Mouse (Mus musculus) adrenal gland, postnatal 10 days (tissue): ENCODE data around the gene Aacs. TPM values are rescaled to one million over a fixed set of nuclear protein-coding genes. Genes with fewer than 3 reads are reported as not detected.
A peak's percentile ranks its signal among the peaks of the same experiment; 100 is the strongest.

ENCODE experiments used
- DNase-seq: peaks from one replicate; pipeline ENCODE4 v3.0.0; 2021; ENCODE audit warnings: mixed read lengths
- total RNA-seq, 2 experiments: library from RNA; stranded (reverse); gene quantifications; 2 replicates each; pipeline ENCODE4 v1.2.3; 2021

Aacs gene
- total RNA-seq, 2 experiments from 2014 or later, result 18.1 to 18.5 TPM

DNA sequence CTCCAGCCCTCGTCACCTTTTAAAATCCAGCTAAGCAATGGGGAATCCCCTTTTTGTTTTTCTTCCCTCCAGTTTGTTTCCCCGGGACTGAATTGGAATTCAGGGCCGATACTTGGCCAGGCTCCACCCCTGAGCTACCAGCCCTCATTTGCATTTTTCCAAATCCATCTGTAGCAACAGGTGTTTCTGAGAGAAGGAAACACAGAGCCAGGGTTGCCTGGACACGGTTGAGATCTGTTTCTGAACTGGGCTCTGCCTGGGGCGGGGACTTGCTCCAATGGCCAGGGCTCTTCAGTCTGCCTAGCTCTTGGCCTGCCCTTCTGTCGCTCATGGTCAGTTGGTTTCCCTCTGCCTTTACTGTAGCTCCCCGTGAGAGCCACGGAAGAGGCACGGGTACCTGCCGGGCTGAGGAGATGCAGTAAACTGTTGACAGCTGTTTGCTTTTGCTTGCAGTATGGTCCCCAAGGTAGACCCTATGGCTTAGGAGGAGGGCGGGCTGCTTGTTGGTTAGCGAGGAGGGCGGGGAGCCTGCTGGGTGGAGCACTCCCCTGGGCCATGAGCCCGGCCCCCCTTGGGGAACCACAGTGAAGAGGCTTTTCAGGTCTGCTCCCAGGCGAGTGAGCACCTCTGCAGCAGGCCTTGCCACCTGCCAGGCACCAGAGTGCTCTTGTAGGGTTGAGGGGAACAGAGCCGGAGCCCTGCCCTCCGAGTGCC, 16.9 kb downstream of the Aacs start:
- DNase-seq, result no peak

DNA sequence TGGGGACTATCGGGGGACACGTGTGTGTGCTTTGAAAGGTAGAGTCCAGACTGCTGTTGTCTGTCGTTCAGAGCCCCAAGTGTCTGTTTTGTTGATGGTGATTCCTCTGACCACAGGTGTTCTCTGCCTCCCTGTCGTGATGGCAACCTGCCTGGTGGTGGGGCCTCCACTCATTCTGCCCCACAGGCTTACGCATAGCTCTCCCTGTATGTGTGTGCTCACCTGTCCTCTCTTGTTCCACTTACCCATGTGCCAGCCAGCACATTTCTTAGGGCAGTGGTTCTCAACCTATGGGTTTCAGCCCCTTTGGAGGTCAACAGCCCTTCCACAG, 17.4 kb downstream of the Aacs start:
- no peak for DNase-seq

DNA sequence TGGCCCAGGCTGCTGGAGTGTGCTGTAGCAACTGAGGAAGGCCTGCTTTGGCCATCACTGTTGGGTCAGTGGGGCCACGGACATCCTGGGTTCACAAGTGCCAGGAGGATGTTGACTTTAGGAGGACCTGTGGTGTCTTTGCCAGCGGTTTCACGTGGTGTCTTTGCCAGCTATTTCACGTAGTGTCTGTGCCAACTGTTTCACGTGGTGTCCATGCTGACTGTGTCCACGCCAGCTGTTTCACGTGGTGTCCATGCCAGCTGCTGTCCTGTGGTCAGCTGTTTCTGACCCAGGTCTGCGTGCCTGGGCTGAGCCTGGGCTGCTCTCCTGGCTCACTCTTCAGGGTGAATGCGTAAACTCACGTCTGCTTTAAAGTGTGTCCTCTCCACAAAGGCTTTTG, 20.0 kb downstream of the Aacs start:
- DNase-seq, result peak; percentile 53

DNA sequence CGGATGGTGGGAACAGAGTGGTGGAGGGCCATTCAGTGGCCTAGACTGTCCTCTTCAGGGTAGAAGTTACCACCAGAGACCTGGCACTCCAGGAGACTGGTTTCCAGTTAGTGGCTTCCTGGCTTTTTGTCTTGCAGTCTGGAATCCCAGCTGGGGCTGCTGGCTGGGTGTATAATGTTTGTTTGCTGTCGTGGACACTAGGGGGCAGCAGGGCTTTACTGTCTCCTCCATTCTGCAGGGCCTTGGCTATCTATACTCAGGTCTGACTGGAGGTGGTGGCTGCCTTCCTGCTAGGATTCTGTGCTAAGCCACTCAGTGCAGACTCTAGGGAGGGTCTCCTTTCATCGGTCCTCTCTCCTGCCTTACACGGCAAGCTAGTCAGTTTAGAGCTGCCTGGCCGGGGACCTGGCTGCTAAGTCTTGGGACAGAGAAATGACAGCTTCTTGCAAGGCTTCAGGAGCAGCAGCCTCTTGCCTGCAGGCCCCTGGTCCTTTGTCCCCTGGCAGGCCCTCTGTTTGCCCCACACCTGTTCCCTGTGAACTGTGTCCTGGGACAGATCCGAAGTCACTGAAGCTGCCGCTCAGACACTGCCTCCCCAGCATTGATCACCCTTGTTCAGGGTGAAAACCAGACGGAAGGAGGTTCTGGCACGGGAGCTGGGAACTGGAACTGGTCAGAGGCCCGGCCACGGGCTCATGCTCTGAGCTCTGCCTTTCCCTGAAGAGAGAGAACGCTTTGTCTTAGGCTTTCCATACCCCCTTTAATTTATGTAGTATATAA, 22.4 kb downstream of the Aacs start:
- peak; percentile 77 for DNase-seq

DNA sequence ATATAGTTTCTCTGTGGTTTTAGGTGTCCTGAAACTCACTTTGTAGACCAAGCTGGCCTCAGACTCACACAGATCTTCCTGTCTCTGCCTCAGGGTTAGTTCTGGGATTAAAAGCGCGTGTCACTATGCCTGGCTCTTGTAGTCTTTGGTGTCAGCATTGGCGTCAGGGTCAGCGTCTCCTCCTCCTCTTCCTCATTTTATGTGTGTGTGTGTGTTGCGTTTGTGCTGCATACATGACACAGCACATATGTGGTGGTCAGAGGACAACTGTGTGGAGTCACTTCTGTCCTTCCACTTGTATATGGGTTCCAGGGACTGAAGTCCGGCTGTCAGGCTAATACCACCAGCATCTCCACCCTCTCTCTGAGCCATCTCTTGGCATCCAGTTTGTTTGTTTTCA, 25.9 kb downstream of the Aacs start:
- no peak for DNase-seq

DNA sequence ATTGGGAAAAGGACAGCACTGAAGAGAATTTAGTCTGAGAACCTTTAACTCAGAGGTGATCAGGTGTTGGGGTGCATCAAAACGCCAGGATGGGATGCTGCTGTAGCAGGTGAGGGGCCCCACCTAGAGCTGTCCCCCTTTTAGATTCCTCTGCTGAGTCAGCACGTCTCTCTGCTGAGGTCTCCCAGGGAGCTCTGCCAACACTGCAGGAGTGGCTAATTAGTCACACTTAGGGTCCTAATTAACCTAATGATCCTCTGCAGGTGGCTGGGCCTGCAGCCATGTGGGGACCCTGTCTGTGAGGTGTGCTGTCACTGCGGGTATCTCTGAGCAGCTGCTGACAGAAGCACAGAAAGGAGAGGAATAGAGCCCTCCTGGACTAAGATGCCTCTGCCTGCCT, 26.6 kb downstream of the Aacs start:
- DNase-seq, result no peak

DNA sequence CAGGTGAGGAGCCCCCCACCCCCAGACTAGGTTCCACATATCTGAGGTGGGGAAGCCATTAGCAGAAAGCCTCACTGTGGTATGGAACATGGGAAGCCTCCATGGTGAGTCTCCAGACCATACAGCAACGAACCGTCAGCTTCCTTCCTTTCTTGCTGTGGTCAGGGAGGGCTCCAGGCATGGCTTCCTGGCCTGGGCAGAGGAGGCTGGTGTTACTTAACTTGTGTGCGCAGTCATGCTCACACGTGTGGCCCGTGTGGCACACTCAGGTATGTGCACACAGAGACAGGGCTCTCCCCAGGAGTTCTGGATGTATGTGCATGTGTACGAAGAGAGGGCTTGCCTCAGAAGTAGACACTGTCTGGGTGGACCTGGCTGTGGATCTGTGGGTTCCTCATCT, 28.0 kb downstream of the Aacs start:
- DNase-seq, result no peak

DNA sequence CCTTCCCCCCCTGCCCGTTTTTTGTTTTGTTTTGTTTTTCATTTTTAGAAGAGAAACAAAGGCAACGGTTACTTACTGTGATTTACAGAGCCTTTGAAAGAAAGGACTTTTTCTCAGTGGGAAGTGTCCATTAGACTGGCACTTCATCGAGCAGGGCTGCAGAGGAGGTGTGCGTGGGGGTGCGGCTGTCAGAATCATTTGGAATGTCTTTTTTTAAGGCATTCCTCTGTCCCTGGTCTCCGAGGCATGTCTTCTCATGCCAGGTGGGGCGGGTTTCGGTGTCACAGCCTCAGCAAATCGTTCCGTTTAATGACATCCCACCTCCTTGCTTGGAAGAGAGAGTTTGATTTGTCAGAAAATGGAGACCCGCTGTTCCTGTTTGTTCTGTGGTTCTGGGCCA, 29.1 kb downstream of the Aacs start:
- DNase-seq, result no peak

DNA sequence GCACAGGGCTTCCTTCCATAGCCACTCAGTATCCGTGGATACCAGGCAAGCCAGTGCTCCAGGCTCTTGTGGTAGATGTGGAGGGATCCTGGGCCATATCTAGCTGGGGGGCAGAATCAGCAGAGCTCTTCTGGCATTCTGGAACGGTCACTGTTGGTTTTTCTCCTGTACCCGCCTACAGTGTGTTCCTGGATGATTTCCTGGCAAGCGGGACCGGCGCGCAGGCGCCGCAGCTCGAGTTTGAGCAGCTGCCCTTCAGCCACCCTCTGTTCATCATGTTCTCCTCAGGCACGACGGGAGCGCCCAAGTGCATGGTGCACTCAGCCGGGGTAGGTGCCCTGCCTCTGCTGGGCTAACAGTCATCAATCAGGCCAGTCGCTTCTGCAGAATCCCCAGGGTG, 30.4 kb downstream of the Aacs start:
- no peak for DNase-seq

DNA sequence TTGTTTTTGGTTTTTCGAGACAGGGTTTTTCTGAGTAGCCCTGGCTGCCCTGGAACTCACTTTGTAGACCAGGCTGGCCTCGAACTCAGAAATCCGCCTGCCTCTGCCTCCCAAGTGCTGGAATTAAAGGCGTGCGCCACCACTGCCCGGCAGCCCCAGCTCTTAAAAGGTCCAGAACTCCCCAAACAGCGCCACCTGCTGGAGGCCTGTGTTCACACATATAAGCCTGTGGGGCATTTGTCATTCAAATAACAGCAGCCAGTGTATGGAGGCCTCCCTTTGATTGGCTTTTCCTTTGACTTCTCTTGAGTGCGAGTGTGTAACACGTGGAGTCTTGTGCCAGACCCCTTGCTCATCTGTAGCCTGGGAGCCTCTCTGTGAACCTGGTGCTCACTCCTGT, 32.0 kb downstream of the Aacs start:
- no peak for DNase-seq

DNA sequence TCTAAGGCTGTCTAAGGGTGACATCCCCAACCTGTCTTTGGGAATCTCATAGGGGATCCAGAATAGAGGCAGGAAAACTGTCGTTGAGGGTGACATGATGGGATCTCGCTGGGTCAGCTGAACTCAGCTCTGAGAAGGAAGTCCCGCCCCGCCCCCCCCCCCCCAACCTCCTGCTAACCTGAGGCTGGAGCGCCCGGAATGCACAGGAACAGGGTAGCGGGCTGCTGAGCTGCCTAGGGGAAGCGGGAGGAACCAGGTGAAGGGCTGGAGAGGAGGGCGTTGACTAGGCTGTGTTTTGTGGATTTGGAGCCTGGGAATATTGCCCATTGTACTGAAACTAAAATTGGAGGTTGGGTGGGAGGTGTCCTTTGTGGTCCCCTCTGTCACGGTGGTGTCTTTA, 32.4 kb downstream of the Aacs start:
- no peak for DNase-seq

DNA sequence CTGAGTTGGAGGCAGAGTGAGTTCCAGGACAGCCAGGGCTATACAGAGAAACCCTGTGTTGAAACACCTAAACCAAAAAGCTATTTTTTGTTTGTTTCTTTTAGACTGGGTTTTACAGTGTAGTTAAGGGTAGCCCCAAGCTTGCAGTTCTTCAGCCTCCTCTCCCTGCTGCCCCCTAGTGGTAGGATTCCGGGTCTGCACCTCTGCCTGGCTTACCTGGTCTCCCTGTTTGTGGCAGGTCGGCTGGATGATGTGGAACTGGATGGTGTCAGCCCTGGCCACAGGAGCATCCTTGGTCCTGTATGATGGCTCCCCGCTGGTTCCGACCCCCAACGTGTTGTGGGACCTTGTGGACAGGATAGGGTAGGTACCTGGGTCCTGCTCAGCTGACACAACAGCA, 33.9 kb downstream of the Aacs start:
- peak; percentile 61 for DNase-seq

DNA sequence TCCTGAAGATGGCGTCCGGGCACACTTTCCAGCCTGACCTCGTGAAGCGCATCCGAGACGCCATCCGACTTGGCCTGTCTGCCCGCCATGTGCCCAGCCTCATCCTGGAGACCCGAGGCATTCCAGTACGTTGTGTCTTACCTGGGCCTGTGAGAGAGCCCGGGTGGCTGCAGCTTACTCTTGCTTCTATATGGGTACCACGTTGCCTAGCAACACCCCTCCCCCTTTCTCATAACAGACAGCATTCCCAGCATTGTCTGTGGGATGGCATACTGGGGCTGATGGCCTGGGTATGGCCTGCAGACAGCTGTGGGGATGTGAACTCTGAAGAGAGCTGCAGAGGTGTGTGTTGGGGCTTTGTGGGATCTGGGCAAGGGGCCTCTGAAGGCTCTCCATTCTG, 39.4 kb downstream of the Aacs start:
- no peak for DNase-seq

DNA sequence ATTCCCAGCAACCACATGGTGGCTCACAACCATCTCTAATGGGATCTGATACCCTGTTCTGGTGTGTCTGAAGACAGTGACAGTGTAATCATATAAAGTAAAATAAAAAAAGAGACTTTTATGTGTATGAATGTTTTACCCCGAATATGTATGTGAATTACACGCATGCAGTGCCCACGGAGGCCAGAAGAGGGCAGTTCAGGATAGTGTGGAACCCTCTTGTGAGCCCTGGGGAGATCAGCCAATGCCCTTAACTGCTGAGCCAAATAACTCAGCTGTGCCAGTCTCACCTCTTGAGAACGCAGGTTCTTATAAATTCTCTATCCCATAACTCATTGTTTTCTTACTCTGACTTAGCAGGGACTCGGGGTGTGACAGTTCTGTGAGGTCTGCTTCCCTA, 43.0 kb downstream of the Aacs start:
- peak; percentile 45 for DNase-seq

DNA sequence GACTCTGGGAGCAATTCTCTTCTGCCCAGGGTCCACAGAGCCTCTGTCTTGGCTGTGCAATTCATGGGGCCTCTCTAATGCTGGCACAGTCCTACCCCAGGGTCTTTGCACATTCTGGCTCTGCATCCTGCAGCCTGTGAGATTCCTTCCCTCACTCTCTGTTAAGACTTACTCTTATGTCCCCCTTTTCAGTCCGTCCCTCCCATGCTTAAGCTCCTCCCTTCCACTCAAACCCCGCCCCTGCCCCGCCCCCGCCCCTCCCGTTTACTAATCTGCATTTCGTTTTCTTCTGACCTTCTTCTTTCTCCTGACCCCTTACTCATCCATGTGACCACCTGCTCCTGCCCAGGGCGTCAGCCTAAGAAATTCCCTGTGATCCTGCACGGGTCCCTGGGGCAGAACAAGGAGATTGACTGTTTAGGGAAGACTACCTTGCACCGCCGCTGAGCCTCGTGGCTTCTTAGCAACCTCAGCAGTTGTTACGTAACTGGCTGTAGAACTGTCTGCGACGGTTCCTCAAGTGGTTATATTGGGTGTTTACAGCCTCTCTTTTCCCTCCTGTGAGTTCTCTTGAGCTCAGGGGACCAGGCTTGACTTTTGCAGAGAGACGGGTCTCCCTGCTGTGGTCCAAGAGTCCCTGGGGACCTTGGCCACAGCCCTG, 45.4 kb downstream of the Aacs start:
- no peak for DNase-seq

DNA sequence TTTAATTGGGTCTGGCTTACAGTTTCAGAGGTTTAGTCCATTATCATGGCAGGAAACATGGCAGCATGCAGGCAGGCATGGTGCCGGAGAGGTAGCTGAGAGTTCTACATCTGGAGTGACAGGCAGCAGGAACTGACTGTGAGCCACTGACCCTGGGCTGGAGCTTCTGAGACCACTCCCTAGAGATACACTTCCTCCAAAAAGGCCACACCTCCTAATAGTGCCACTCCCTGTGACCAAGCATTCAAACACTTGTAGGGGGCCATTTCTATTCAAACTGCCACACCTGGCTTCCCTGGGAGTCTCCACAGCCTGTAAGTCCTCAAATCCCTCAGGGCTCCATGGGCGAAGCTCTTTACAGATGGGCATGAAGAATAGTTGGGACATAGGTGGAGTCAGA, 47.7 kb downstream of the Aacs start:
- no peak for DNase-seq

DNA sequence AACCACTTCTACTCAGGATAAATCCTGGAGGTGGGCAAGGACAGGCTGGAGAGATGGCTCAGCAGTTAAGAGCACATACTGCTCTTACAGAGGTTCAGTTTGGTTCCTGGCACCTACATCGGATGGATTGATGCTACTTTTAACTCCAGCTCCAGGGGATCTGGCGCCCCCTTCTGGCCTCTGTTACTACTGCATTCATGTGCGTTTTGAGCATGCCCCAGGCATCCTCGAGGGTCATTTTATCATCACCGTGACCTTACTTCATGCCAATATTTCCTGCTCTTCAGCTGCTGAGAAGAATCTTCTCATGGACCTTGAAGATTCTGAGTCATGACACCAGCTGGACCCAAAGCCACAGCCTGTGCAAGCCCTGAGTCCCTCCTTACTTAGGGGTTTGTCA, 49.9 kb downstream of the Aacs start:
- DNase-seq, result peak; percentile 46

DNA sequence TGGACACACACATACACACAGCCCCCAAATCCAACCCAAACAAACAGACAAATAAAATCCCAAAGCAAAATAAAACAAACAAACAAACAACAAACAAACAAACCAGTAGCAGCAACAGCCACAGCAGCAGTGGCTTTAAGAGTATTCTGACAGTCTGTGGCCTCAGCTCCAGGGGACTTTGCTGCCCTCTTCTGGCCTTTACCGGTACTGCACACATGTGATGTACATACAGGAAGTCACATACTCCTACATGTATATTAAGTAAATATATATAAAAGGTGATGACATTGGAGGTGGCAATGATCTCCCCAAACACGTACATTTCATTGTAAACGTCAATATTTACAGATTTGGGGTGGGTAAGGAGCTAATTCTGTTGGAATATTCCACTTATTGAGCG, 50.9 kb downstream of the Aacs start:
- DNase-seq, result peak; percentile 28

DNA sequence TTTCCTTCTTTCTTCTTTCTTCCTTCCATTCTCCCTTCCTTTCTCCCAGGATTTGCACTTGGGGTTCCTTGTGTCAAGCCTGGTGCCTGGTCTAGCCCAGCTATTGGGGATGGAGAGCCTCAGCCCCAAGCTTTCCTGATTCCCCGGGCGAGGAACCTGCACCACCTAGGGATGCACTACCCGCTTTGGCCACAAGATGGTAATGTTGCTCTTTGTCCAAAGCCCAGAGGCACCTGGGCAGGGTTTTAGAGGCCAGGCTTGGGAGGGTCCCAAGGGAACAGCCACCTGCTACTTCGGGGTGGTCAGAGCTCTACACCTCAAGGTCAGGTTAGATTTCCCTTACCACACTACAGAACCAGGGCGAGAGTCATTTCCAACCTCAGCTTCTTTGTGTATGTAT, 53.5 kb downstream of the Aacs start:
- peak; percentile 84 for DNase-seq

DNA sequence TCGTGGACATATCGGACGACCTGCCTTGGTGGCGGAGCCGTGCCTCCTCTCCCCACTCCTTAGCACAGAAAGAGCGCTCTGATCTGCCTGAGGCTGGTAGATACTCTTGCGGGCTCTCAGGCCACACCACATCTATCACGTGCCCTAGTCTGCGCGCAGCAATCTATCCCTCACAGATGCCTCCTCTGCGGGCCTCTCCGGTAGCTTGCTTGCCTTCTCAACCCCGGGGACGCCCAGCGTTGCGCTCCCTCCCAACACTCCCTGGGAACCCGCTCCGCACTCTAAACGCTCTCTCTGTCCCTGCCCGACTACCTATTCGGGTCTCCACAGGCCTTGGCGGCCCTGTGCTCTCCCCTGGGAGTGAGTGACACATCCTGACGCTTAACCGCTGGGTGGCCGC, 56.0 kb downstream of the Aacs start, which contains the start of gene Tmem132b:
Gene Tmem132b (plus strand): TSS at position 141 of the 400 bp plus-strand sequence.
- no peak for DNase-seq

DNA sequence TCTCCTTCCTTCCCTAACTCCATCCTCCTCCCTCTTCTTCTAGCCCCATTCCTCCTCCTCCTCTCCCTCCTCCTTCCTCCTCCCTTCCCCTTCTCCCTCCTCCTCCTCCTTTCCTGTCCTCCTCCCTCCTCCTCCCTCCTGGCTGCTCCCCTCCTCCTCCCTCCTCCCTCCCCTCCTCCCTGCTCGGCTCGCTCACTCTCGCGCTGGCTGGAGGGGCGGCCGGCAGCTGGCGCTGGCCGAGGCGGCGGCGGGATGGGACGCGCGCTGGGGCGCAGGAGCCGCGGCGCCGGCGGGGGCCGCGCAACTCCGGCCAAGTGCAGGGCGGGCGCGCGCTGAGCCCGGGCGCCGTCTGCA, 56.6 kb downstream of the Aacs start:
- DNase-seq, result peak; percentile 22

DNA sequence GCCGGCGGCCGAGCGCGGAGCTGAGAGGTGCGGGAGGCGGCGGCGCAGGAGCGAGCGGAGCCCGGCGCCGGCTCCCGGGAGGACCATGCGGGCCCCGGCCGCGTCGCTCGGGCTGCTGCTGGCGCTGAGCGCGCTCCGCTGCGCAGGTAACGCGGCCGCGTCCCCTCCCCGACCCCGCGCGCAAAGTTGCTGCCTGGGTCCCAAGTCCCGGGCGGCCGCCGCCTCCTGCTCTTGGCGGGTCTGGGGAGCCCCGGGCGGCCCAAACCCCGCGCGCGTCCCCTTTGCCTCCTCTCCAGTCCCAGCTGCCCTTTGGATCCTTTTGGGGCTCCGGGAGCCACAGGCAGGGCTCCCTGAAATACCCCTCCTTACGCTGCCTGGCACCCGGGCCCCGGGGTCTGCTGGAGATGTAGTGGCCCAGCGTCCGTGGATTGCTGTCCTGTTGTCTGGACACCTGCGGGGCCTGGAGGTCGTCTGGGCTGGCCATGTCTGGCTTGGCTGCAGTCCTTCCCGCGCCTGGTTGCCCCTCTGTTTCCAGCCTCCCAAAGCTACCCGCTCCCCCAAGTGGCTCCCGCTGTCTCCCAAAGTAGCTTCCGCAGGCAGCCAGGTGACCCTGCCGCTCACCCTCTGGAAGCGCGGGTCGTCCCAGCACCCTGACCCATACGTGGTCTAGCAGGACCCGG, 57.1 kb downstream of the Aacs start:
- no peak for DNase-seq
